Mouse (Mus musculus) brain, embryonic 14.5 days (tissue): ENCODE results near the gene Ap1s1.

Source experiments
- CTCF ChIP-seq: fragments of 200-500 bp; IDR thresholded peaks from 2 replicates; pipeline ENCODE4 v1.5.1; 2012; ENCODE audit warnings: inconsistent platforms, mild to moderate bottlenecking, moderate library complexity, borderline replicate concordance; ENCODE audit not compliant: insufficient read depth, insufficient read length; ENCODE audit errors: extremely low read depth
- POLR2A ChIP-seq: fragments of 200-500 bp; IDR thresholded peaks from 2 replicates; pipeline ENCODE4 v1.6.1; 2012; ENCODE audit warnings: mild to moderate bottlenecking, inconsistent platforms, borderline replicate concordance; ENCODE audit not compliant: poor library complexity, insufficient read depth, insufficient read length, severe bottlenecking; ENCODE audit errors: extremely low read depth

DNA sequence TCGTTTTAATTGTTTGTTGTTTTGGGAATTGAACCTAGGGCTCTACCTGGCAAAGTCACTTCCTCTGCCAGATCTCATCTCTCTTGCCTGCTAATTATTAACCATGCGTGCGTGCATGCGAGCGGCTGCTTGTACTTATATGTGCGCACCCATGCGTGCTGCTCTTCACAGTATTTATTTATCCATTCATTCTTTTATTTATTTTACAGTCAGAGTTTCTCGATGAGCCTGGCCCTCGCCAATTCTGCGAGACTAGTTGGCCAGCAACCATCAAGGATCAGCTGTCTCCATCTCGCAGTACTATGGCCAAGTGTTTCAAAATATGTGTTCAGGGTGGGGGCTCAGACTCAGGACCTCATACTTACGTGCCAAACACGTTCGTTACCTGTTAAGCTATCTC, 32.1 kb upstream of the Ap1s1 start:
- TF ChIP-seq CTCF (no peak), POLR2A (no peak)
